Mouse (Mus musculus): Measurements from ENCODE around the gene Lactbl1.

Gene Lactbl1

DNA sequence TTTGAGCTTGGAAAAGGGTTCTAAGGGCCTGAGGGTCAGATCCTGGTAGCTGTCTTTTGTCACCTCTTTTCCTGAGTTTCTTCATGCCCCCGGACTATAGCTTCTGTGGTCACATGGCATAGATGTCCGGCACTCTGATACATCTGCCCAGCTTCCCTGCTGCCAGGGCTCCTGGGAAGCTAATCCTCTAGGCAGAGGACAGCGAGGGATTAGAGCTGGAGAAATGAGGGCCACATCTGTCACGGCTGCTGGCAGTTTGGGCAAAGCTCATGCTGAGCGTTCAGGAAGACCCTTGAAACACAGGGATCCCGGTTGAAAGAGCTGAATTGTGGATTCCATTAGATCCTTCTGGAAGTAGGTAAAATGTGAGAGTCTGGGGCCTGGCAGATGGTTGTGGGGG is at the start of gene Lactbl1:
TSS of gene Lactbl1 (plus strand) at position 234 of the 400 bp plus-strand sequence.
- no peak for DNase-seq

DNA sequence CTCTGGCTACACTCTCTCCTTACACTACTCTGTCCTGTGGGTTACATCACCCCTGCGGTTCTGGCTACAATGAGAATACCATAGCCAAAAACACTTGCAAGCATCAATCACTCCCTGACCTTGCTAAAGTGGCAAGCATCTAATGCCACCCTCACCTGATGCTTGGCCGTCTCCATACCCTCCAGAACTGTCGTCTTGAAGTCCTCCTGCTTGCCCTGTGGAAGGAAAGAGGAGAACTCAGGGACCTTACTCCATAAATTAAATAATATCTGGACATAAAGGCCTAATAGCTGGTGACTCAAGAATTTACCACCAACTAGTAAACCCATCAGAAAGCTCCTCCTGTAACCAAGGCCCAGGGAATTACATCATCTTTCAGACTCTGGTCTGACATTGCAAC is 40.5 kb upstream of the Lactbl1 start:
- no peak for DNase-seq

DNA sequence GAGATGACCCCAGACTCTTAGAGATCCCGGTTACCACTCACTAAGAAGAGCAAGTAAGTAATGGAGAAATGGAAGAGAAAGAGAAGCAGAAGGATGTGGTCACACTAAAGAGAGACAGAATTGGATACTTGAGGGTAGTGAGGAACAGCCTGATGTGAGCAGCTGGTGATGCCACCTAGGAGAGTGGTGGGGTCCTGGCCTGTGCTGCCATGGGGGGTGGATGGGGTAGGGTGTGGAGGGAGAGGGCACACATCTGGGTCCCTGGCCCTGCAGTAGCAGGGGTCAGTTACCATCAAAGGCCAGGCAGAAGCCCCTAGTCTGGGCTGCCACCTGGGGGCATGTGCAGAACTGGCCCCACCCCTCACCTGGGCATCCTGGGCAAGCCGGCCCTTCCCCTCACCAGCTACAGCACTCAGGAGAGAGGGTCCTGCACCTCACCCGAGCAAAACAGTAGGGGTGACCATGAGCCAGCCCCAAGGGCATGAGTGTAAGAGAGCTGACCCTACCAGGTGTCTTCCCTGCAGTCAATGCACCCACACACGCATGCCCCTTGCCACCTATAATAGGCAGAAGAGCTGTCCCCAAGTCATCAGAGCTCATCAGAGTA is 35.1 kb upstream of the Lactbl1 start:
- DNase-seq = no peak

DNA sequence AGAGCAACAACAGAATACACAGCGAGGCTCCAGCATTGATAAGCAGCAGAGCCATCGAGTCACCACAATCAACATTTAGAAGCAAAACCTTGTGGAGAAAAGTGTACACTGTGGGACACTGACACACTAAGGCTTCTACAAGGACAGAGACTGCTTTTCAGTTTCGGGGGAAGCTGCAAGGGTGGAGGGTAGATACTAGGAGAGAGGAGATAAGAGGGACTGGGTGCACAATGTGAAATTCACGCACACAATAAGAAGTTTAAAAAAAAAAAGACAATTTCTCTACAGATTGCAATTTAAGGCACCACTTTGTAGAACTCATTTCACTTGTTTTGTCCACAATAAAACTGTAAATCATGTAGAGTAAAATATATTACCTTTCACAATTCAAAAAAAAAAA is 34.4 kb upstream of the Lactbl1 start:
- DNase-seq = no peak

DNA sequence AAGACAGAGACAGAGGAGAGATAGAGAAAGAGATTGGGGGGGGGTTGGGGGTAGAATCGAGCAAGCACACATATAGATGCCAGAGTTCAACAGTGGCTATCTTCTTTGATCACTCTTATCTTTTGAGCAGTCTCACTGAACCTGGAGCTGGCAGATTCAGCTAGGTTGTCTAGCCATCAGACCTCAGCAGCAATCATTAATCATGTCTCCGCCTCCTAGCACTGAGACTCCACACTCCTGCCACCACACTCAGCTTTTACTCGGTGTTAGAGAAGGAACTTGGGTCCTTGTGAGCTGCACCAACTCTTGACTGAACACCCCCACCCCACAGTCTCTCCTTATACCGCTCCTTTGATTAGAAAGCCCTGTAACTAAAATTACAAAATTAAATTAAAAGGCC is 30.3 kb upstream of the Lactbl1 start:
- DNase-seq = no peak

DNA sequence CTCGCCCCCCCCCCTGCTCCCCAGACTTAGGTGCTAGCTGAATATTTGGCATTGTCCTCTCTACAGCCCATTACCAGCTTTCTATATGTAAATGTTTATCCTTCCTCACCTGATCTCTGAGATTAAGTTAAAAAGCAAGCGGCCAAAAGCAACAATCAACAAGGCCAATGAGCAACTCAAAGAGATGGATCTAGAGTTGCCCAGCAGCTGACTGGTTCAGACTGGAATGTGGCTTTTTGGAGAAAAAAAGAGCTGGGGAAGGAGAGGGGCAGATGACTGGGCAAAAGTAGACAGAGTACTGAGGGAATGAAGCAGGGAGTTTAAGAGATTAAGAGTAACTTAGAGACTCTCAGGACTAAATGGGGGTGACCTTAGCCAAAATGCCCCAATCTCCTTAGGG is 28.4 kb upstream of the Lactbl1 start:
- no peak for DNase-seq

DNA sequence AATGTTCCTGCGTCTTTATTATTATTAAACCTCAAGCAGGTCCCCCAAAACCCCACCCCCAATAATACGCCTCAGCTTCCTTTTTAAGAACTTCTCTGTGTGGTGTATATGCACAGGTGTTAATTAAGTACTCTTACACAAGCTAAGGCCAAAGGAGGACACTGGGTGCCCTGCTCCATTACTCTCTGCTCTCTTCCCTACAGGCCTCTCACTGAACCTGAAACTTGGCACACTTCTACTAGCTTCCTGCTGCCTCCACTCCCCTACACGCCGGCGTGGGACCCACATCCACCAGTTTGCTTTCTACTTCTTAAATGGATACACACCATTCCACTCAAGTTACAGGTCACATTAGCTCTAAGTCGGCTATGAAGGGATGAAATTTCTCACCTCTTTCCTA is 27.2 kb upstream of the Lactbl1 start:
- DNase-seq = no peak

DNA sequence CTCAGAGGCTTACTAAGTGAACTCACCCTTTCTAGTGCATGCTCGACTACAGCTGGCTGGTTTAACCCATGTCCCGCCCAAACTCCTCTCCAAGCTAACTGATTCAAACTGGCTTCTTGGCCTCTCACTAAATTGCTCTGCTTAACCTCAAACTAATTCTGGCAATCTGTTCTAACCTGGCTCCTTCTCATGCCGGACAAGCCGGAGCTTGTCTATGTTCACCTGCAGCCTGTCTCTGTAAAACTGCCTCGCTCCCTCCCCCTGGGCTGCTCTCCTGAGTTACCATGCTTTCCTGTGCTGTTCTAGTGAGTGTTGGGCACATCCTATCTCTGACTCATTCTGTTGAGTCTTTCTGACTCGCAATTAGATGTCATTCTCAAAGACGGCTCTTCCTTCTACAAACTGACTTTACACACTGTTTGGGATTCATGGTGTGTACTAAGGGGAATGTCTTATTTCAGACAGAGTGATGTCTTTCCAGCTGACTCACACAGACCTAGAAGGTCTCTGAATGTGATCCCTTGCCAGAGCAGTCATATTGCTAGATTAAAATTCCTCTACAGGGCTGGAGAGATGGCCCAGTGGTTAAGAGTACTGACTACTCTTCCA is 24.0 kb upstream of the Lactbl1 start:
- no peak for DNase-seq

DNA sequence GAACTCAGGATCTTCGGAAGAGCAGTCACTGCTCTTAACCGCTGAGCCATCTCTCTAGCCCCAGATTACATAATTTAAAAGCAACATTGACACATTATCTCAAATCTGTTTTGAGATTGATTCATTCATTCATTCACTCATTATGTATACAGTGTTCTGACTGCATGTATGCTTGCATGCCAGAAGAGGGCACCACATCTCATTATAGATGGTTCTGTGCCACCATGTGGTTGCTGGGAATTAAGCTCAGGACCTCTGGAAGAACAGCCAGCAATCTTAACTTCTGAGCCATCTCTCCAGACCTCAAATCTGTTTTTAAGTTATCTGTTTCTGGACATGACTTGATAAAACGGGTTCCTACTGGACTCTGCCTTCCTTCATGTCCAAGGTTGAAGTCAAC is 22.6 kb upstream of the Lactbl1 start:
- no peak for DNase-seq

DNA sequence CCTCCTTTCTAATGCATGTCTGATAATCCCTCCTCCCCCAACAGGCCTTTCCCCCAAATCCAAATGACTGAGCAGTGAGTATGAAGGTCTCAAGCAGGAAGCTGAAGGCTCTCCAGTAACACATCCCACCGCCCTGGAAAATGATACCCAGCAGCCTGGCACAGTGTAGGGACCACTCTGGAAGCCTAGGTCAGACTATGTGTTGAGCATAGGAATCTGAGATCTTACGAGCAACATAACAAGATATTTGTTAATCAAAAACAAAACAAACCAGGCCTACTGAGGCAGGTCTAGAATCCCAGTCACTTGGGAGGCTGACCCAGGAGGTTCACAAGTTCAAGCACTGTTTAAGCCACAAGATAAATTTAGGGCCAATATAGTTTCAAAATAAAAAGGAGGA is 21.9 kb upstream of the Lactbl1 start:
- DNase-seq = no peak

DNA sequence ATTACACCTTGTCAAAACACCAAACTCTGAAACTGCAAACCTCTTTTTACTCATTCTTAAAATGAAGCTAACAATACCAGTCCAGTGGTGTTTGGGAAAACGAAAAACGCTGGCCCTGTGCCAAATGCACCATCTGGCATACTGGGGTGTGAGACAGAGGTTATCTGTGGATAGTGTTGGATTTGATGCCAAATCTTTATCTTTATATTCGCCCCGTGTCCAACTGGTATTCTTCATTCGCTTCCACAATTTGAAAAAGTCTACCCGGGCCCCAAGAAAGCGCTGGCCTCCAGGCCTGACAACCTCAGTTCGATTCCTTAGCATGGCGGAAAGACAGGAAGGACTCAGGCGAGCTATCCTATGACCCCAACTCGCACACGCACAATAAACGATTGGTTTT is 20.9 kb upstream of the Lactbl1 start:
- peak; percentile 68 for DNase-seq

DNA sequence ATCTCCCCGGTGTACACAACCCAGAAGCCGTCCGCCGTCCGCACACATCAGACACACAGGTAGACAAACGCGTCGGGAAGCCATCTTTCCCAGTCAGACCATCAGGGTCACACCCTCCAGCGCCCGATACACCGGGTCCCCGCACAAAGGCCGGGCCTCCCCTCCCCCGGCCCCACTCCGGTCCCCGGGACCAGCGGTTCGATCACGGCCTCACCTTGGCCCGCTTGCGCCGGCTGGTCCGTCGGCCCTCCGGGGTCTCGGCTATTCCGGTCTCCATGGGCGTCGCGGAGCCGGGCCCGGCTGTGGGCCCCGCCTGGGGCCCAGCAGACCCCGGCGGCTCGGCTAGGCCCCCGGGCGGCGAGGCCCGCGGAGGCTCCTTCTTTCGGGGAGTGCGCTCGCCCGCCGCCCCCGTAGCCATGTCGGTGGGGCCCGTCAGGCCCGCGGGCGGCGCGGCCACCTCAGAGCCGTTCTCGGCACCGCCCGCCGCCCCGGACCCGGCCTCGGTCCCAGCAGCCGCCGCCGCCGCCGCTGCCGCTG is 20.3 kb upstream of the Lactbl1 start:
- DNase-seq = peak; percentile 44

DNA sequence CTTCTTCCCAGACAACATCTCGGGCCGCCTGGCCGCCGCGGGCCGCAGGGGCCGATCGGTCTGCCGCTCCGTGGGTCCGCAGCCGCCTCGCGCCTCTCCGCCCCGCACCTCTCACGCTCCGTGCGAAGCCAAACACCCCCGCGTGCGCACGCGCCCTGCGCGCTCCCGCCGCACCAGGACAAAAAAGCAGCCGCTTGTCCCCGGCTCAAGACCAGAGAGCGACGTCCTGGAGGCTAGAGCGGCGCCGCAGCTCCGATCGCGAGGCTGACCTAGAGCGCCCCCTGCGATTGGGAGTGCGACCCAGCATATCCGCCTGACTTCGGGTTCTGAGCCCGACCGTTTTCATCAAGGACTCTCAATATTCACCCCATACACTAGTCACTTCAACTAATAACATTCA is 19.9 kb upstream of the Lactbl1 start, which contains the start of gene Kdm1a:
TSS of gene Kdm1a (minus strand) at position 156 of the 400 bp plus-strand sequence.
- DNase-seq = peak; percentile 96

DNA sequence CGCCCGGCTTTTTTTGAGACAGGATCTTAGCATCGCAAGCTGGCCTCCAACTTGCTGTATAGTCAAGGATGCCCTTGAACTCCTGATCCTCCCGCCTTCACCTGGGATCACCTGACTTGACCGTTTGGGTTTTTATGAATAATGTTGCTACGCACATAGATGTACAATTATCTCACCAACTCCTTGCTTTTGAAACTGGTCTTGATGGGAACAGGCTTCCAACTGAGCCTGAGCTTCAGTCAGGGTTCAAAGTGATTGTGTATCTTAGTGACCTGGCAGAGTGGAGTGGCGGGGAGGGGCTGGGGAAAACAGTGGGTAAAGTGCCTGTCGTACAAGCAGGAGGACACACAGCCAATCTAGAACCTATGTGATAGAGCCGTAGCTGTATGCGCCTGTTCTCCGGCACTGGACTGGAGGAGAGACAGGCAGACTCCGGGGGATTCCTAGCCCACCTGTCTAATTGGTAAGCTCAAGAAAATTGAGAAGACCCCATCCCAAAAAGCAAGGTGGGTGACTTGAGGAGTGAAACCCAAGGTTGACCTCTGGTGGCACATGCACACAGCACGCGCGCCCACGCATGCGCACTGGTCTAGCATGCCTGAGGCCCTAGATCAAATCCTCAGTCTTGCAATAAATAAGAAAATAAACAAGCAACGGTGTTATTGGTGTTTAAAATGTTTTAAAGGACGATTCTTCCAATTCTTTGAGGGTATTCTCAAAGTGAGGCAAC is 16.5 kb upstream of the Lactbl1 start:
- DNase-seq = no peak

DNA sequence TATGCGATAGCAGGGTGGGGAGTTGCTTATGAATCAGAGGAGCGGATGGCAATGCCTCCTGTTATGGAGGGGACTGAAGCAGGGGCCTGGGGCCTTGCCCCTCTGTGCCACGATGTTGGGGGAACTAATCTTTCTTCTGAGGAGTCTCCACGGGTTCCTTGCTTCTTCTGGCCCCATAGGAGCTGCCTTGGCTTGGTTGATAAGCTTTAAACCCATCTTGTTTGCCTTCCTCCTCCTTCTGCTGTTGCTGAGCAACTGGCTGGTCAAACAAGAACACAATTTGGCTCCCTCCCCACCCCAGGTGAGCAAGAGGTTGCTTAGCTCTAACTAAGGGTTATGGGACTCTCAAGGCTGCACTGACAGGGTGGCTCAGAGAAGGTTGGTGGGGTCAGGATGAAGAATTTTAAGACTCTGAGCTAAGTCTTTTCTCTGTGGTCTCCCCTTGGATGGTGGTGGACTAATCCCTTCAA is 12.0 kb upstream of the Lactbl1 start, which contains the start of gene Tex46:
TSS of gene Tex46 (plus strand) at position 51 of the 470 bp plus-strand sequence.
- peak; percentile 23 for DNase-seq

DNA sequence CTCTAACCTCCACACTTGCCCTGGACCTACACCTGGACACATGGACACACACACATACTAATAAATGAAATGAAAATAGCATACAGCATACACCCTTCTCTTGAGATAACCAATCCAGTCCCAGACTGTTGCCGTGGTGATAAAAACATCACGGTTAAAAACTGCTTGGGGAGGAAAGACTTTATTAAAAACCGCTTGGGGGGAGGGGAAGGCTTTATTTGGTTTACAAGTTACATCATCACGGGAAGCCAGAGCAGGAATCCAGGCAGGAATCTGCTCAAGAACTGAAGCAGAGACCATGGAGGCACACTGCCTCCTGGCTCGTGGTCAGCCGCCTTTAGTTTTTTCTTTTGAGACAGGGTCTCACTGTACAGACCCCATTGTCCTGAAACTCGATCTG is 8.8 kb upstream of the Lactbl1 start:
- DNase-seq = no peak

DNA sequence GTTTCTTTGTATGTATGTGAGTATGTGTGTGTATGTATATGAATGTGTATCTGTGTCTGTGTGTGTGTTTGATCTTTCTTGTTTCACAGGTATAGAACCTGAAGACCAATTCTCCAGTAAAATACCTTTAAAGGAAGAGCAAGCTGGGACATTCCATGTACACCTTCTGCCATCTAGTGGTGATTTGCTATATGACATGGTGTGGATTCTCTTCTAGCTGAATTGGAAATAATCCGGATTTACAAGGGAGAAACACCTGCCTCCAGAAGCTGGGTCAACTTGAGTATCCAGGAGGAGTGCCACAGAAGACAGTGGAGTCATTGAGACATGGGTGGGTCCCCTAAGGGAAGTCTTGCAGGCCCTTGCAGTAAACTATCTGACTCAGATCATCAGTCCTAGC is 1.1 kb upstream of the Lactbl1 start:
- DNase-seq = peak; percentile 63

DNA sequence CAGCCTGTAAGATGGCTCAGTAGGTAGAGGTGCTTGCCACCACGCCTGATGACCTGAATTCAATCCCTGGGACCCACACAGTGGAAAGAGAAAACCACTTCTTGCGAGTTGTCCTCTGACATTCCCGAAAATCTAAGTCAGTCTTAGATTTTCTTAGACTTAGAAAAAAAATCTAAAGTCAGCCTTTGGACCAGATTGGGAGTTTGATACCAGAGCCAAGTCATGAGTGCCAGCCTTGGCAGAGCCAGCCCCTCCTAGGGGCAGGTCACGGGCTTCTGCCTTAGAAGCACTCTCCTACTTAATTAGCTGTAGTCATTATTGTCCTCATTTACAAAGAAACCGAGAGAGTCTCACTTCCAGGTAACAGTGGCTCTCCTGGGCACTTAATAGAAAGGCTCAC is 465 bp upstream of the Lactbl1 start:
- DNase-seq = no peak

DNA sequence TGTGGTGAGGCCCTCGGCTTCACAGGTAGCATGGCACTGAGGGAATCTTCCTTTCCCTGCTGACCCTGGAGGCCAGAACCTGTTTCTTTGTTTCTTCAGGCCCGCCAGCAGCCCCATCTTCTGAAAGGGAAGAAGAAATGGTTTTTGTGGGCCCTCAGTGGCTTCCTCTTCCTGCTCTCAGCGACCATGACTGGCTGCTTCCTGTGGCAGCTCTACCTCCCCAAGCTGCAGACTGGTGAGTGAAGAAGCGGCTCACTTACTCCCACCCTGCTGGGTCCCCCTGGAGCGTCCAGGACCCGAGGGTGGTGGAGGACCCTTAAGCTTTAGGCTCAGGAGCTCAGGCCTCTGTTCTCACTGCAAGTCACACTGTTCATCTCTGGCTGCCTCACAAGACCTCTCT is 4.2 kb downstream of the Lactbl1 start:
- DNase-seq = no peak

DNA sequence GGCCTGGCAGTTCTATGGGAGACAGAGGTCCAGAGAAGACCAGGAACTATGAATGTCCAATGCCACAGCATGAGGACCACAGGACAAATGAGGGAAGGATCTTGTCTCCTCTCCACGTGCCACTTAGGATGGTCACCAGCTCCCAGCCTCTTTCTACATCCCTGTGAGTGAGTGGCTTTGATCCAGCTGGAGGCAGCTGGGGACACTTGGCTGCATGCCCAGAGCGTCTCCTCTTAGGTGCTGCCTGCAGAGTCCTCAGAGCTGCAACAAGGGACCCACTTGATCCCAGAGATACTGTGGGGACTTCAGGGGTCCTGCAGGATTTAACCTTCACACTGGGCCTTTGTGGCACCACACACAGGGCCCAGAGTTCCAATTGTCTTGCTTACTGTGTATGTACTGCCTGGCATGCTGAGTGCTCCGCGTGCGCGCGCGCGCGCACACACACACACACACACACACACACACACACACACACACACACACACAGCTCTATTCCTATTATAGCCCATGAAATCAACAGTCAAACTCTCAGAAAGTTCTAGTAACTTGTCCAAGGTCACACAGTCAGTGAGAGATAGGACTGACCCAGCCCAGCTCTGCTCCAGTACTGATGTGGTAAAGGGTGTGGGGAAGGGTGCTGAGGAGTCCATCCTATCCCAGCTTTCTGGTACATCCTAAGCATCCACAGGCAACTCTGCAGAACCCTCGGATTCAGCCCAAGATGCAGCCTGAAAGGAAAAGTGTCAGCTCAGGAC is 9.0 kb downstream of the Lactbl1 start:
- DNase-seq = peak; percentile 59

DNA sequence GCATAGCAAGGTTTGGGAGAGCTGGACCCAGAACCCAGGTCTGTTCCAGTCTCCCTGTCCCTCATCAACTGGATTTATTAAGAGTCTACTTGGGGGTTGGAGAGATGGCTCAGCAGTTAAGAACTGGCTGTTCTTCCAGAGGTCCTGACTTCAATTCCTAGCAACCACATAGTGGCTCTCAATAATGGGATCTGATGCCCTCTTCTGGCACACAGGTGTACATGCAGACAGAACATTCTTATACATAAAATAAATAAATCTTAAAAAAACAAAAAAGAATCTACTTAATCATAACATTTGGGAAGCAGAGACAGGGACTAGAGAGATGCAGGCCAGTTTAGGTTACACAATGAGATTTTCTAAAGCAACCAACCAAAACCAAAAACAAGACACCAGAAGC is 13.6 kb downstream of the Lactbl1 start:
- no peak for DNase-seq

DNA sequence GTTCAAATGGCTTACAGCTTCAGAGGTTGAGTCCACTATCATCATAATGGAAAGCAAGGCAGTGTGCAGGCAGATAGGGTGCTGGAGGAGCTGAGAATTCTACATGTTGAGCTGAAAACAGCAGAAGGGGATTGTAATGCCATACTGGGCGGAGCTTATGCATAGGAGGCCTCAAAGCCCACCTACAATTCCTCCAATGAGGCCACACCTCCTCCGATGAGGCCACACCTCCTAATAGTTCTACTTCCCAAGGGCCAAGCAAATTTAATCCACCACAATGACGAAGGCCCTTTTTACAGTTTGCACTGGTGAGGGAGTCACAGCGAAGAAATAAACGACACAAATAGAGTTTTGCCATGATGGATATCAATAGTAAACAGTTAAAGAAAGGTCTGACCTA is 14.1 kb downstream of the Lactbl1 start:
- no peak for DNase-seq

DNA sequence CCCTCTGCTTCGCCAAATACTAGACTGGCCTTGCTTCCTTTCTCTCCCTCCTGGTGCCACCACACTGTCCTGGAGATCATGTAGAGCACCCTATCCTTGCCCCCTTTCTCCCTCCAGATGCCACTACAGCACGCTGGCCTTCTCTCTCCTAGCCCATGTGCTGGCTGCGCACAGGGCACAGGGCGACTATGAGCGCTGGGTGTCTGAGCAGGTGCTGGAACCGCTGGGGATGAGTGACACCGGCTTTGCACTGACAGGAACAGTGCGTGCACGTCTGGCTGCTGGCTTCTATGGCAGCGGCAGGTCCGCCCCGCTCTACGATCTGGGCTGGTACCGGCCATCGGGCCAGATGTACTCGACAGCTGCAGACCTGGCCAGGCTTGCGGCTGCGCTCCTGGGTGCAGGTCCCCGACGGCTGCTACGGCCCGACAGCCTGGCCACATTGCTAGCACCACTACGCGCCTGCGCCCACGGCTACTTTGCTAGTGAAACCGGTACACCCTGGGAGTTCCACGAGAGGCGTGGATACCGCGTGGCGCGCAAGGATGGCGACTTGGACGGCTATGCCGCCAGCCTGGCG is 14.7 kb downstream of the Lactbl1 start:
- DNase-seq = no peak
